Mouse (Mus musculus): ENCODE measurements around the gene Cdh1.

GRCm38 (mm10) chr8:106623016-106623415 is 19.9 kb downstream of the Cdh1 start:
- TF ChIP-seq ELF1 (IDR thresholded peaks at IDR 0.05; ENCODE audit: low read depth, low read length) (no peak), EP300 (IDR thresholded peaks at IDR 0.05; ENCODE audit: low read depth in 1 of 2, low read length in 2 of 2) (0 out of 4 replicates have a peak, but pooled peaks of 1 of the 2 experiments have one; percentile 15)

Data from MEL (cell line).